Mouse (Mus musculus) midbrain, postnatal 0 days (tissue): ENCODE results near the gene Syna. TPM values are rescaled to one million over a fixed set of nuclear protein-coding genes. Genes with fewer than 3 reads are reported as not detected.

Experiments used
- ATAC-seq: fragments of 200-750 bp; cut with Nextera tagmentation; 2 replicates; pipeline ENCODE4 v1.8.0; 2017; ENCODE audit warnings: moderate number of reproducible peaks, mild to moderate bottlenecking, moderate TSS enrichment, moderate library complexity; ENCODE audit not compliant: low FRiP score
- DNase-seq: peaks from one replicate; pipeline ENCODE4 v3.0.0-alpha.2; 2015; ENCODE audit warnings: low spot score
- H3K27ac ChIP-seq: fragments of 300-500 bp; sonication (generic); 2 replicates; pipeline ENCODE4 v1.5.1; 2014; ENCODE audit warnings: low read depth, mild to moderate bottlenecking, low read length, mixed read lengths
- H3K27me3 ChIP-seq: fragments of 300-500 bp; sonication (generic); 2 replicates; pipeline ENCODE4 v1.6.1; 2014; ENCODE audit warnings: low read length, control low read depth, mixed read lengths; ENCODE audit not compliant: insufficient read depth
- H3K36me3 ChIP-seq: fragments of 300-500 bp; sonication (generic); 2 replicates; pipeline ENCODE4 v1.6.1; 2014; ENCODE audit warnings: low read length, control low read depth, mixed read lengths; ENCODE audit not compliant: insufficient read depth
- H3K4me1 ChIP-seq: fragments of 300-500 bp; sonication (generic); 2 replicates; pipeline ENCODE4 v1.6.1; 2014; ENCODE audit warnings: mild to moderate bottlenecking, control low read depth, antibody characterized with exemption, low read length, mixed read lengths; ENCODE audit not compliant: insufficient read depth
- H3K4me2 ChIP-seq: fragments of 300-500 bp; sonication (generic); 2 replicates; pipeline ENCODE4 v1.6.1; 2014; ENCODE audit warnings: low read depth, mild to moderate bottlenecking, low read length, mixed read lengths; ENCODE audit not compliant: poor library complexity, severe bottlenecking
- H3K4me3 ChIP-seq: fragments of 300-500 bp; sonication (generic); 2 replicates; pipeline ENCODE4 v1.5.1; 2014; ENCODE audit warnings: low read depth, mild to moderate bottlenecking, low read length, moderate library complexity
- H3K9ac ChIP-seq: fragments of 300-500 bp; sonication (generic); replicated peaks from 2 replicates; pipeline ENCODE4 v1.6.1; 2014; ENCODE audit warnings: mild to moderate bottlenecking, low read length, moderate library complexity, mixed read lengths; ENCODE audit not compliant: poor library complexity, severe bottlenecking
- H3K9me3 ChIP-seq: fragments of 300-500 bp; sonication (generic); 2 replicates; pipeline ENCODE4 v1.6.1; 2016; ENCODE audit warnings: low read length, control low read depth
- CTCF ChIP-seq: IDR thresholded peaks from 2 replicates; pipeline ENCODE4 v1.5.1; 2016; ENCODE audit warnings: antibody characterized with exemption, mild to moderate bottlenecking
- WGBS: fragments of 180-500 bp; shearing (Covaris S2); extraction: QIAGEN DNeasy Blood & Tissue Kit; methylation state at CpG from one replicate; pipeline ENCODE4 v1.1.7; 2014; 5-methylcytosine and 5-hydroxymethylcytosine counted together
- polyA plus RNA-seq: library from polyadenylated mRNA; unstranded; fragments of >200 nt; fragmentation: Nextera tagmentation; extraction: Ambion mirVana; gene quantifications from 2 replicates; pipeline ENCODE4 v1.2.1, GENCODE M21; 2015
- total RNA-seq: library from RNA; depleted of rRNA; stranded (reverse); fragments of >200 nt; gene quantifications from 2 replicates; pipeline ENCODE4 v1.2.3, GENCODE M21; 2014

Gene Syna
- total and polyA plus RNA-seq, 2 experiments from 2014 or later: 1.1 TPM; not detected in 1

DNA sequence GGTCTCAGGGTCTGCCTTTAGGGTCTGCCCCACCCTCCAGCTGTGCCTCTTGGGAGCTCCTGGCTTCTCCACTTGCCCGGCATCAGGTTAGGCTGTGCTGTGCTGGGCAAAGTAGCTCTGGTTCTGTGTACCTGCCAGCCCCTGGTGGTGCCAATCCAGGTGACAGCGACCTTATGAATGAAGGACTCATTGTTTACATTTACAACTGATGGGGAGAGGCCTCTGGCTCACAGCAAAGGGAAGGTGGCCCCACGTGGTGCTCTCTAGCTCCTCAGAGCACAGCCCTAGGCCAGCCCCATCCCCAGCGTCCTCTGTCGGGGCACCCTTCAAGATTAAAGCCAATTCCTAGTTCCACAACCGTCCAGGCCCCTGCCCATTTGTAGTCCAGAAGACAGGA, 9.1 kb downstream of the Syna start:
- Histone ChIP-seq H3K27ac (peak overlapping the region; percentile 89), H3K4me2 (peak overlapping the region; percentile 89), H3K36me3 (no peaks in the 10 kb centered on the region), H3K9me3 (no peaks in the 10 kb centered on the region), H3K4me3 (peak overlapping the region; percentile 94), H3K9ac (peak overlapping the region; percentile 81), H3K27me3 (no peaks in the 10 kb centered on the region), H3K4me1 (peaks cover 28% of the 10 kb centered on the region; the same call in 1 of the 2 replicates)
- no peak for ATAC-seq
- WGBS: 6% methylated on average over 6 of the region's 6 CpGs
- DNase-seq: no peak
- no peak; the same call in 1 of the 2 replicates for TF ChIP-seq CTCF

DNA sequence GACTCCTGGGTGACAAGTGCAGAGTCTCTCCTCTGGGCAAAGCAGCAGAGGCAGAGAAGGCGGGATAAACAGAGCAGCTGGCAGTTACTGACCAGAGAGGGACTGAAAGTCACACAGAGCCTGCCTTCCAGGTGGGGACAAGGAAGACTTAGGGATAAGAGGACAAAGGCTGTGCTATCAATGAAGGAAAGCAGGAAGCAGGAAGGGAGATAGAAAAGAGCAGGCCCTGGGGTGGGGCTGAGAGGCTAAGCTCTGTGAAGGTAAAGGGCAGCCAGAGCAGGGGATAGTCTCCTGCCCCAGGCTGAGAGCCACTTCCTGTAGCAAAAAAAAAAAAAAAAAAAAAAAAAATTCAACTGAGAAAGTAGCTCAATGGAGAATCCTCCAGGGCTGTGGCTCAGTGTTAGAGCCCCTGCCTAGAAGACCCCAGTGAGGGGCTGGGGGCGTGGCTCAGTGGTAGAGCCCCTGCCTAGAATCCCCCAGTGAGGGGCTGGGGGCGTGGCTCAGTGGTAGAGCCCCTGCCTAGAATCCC, 10.3 kb downstream of the Syna start:
- 88% methylated on average over 2 of the region's 3 CpGs for WGBS
- 0 out of 2 replicates have a peak overlapping the region, but pooled peaks have one; percentile 81 for H3K9ac ChIP-seq

DNA sequence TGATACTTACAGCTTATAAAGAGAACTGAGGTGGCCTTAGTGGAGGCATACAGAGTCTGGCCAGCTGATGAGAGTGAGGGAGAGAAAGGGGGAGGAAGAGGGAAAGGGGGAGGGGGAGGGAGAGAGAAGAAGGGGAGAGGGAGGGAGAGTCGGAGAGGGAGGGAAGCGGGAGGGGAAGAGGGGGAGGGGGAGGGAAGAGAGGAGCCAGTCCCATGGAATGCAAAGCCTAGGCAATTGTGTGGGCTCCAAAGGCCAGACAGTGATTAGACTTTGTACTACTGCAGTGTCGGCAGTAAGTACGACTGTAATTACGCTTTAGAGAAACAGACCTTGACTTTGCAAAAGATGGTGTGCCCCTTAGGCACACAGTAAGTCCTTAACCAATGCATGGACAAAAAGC, 11.7 kb downstream of the Syna start:
- no peak for TF ChIP-seq CTCF
- ATAC-seq (no peak), DNase-seq (no peak)
- Histone ChIP-seq H3K27ac (no peak overlapping the region; the same call in 1 of the 2 replicates), H3K4me1 (peaks cover 24% of the 10 kb centered on the region; the same call in 1 of the 2 replicates), H3K9ac (no peak overlapping the region), H3K9me3 (no peaks in the 10 kb centered on the region), H3K4me2 (peak overlapping the region; percentile 20), H3K4me3 (no peak overlapping the region), H3K27me3 (no peaks in the 10 kb centered on the region), H3K36me3 (0 out of 2 replicates have a peak, but pooled peaks cover 3% of the 10 kb centered on the region)
- 44% methylated on average over 5 of the region's 5 CpGs for WGBS

More for the DNA sequence above, 10.3 kb downstream of the Syna start:
- H3K4me1 ChIP-seq: peaks cover 24% of the 10 kb centered on the region; the same call in 1 of the 2 replicates
- no peak overlapping the region for H3K27ac ChIP-seq
- no peaks in the 10 kb centered on the region for H3K9me3 ChIP-seq
- H3K27me3 ChIP-seq: no peaks in the 10 kb centered on the region
- H3K4me2 ChIP-seq: peak overlapping the region; percentile 89
- no peak for ATAC-seq
- no peak for TF ChIP-seq CTCF
- peak overlapping the region; percentile 94; the same call in 1 of the 2 replicates for H3K4me3 ChIP-seq
- H3K36me3 ChIP-seq: no peaks in the 10 kb centered on the region
- no peak for DNase-seq

DNA sequence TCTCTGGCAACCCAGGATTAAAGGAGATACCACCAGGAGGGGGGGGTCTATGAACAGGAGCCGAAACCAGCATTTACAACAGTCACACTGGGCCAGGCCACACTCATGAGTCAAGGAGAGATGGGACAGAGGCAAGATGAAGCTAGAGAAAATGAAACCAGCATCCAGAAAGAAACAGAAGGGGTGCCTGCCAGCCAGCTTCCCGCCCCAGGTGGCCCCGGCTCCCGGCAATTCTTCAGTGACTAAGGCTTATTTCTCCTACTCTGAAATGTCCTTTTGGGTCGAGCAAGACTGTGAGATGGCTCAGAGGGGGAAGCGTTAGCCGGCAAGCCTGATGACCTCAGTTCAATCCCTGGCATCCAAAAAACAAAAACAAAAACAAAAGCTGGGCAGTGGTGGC, 13.2 kb downstream of the Syna start:
- Histone ChIP-seq H3K36me3 (0 out of 2 replicates have a peak, but pooled peaks cover 3% of the 10 kb centered on the region), H3K4me3 (no peak overlapping the region), H3K9ac (no peak overlapping the region), H3K9me3 (no peaks in the 10 kb centered on the region), H3K27ac (no peak overlapping the region), H3K4me2 (no peak overlapping the region), H3K27me3 (no peaks in the 10 kb centered on the region), H3K4me1 (peaks cover 20% of the 10 kb centered on the region; the same call in 1 of the 2 replicates)
- no peak for TF ChIP-seq CTCF
- ATAC-seq (no peak), DNase-seq (no peak)
- 75% methylated on average over 7 of the region's 7 CpGs for WGBS

DNA sequence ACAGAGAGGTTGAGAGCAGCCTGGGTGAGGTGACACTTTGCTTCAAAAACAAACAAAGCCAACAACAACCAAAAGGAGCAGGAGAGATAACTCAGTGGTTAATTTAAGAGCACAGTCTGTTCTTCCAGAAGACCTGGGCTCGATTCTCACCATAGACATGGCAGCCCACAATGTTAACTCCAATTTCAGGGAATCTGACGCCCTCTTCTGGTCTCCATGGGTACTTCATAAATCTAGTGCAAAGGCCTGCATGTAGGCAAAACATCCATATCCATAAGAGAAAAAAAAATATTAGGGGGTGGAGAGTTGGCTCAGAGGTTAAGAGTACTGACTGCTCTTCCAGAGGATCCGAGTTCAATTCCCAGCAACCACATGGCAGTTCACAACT, 14.7 kb downstream of the Syna start:
- H3K9me3 ChIP-seq: no peaks in the 10 kb centered on the region
- DNase-seq (no peak), ATAC-seq (no peak)
- WGBS: 59% methylated on average over 3 of the region's 3 CpGs
- H3K4me3 ChIP-seq: no peak overlapping the region
- H3K36me3 ChIP-seq: 0 out of 2 replicates have a peak, but pooled peaks cover 3% of the 10 kb centered on the region
- H3K9ac ChIP-seq: no peak overlapping the region
- H3K4me1 ChIP-seq: peaks cover 10% of the 10 kb centered on the region; the same call in 1 of the 2 replicates
- H3K27me3 ChIP-seq: no peaks in the 10 kb centered on the region
- H3K4me2 ChIP-seq: no peak overlapping the region
- no peak overlapping the region for H3K27ac ChIP-seq
- peak; percentile 60 for TF ChIP-seq CTCF

DNA sequence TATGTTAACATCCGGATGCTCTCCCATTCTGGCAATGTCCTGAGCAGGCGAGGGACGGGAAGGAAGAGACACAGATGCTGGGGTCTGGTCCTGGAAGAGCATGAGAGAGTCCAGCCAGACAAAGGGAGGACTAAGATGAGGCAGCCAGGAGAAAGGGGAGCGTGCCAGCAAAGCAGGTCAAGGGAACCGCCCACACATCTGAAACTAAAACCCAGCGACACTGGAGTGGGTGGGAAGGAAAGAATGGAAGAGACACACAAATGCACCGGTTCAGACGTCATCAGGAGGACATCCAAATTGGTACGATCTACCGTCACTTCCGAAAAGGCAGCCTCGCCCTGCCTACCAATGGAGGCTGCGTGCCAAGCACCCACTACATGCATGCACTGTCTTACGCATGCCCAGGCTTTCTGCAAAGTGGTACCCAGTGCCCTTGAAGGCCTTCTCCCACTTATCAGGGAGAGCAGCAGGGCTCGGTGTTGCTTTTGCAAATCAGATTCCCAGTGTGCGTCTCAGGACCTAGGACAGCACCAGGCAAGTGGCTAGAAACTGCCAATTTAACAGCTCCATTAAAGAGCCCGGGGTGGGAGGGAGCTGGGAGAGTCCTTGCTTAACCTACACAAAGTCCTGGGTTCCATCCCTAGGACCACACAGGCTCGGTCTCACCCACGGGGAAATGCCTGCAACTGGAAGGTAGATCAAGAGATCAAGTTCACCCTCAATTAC, 15.3 kb downstream of the Syna start:
- no peak for ATAC-seq
- H3K4me3 ChIP-seq: no peak overlapping the region
- H3K9ac ChIP-seq: no peak overlapping the region
- peaks cover 10% of the 10 kb centered on the region; the same call in 1 of the 2 replicates for H3K4me1 ChIP-seq
- 0 out of 2 replicates have a peak, but pooled peaks cover 3% of the 10 kb centered on the region for H3K36me3 ChIP-seq
- TF ChIP-seq CTCF: no peak
- H3K9me3 ChIP-seq: no peaks in the 10 kb centered on the region
- no peaks in the 10 kb centered on the region for H3K27me3 ChIP-seq
- H3K4me2 ChIP-seq: no peak overlapping the region
- H3K27ac ChIP-seq: no peak overlapping the region
- WGBS: 64% methylated on average over 19 of the region's 19 CpGs
- DNase-seq: no peak
